Mouse (Mus musculus) 3134 (cell line): ENCODE measurements around the gene Dcaf1.

Source experiments
- DNase-seq: peaks from one replicate; pipeline ENCODE4 v3.0.0-alpha.2; 2011; ENCODE audit warnings: low spot score; ENCODE audit not compliant: insufficient read length; ENCODE audit errors: extremely low read depth

Dcaf1 gene

DNA sequence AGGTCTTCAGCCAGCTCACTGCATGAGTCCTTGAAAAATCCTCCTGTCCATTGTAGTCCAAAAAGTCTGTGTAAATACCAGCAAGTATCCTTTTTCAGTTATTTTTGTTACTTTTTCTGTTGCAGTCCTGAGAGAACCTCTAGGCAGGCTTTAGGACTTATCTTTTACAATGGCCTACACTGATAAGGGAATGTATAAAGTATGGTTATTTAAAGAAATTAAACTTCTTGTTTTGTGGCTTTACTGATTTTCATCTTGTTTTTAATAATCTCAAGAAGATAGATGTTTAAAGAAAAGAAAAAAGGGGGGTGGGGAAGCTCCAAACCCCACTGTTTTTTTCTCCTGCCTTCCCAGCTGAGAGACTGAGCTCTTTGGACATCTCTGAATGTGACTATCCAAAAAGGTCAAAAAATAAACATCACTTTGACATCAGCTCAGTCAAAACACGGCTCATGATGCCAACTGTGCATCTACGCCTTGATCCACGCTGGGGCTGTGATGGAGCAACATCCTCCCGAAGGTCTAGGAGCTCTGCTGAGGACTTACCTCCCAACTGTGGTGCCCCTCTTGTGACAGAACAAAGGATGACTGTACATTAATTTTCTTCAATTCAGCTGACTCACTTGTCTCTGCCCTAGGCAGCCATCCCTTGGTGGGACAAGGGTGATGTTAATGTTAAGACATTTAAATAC lies 81.6 kb downstream of the Dcaf1 start:
- DNase-seq: no peak

DNA sequence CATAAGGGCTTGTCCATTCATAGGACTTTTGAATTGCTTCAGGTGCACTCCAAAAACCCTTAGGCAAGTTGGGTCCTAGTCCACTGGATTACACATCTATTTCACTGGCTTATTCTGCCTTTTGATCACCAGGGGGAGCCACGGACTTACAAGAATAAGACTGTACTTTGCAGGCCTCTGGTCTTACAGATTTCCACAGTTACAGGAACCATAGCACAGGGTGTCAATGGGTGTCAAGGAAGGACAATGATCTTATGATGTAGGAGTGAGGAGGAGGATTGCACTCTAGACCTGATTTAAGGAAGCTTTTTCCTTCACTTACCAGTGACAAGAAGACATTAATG lies 82.1 kb downstream of the Dcaf1 start:
- DNase-seq: no peak

DNA sequence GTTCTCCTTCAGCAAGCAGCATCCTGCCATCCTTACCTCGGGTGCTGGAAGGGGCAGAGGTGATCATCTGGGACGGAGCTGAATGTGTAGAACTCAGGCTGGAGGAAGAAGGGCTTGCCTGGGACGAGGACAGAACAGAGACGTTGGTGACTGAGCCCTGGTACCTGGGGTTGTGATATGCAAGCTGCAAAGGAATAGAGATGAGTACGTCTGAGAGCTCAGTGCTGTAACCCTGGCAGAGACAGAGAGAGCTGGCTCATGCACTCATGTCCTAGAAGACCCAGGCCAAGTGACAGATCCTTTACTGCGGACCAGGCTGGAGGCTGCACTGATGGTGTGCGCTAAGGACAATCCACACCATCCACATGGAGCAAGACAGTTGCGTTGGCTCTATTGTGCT lies 84.9 kb downstream of the Dcaf1 start:
- DNase-seq: no peak

DNA sequence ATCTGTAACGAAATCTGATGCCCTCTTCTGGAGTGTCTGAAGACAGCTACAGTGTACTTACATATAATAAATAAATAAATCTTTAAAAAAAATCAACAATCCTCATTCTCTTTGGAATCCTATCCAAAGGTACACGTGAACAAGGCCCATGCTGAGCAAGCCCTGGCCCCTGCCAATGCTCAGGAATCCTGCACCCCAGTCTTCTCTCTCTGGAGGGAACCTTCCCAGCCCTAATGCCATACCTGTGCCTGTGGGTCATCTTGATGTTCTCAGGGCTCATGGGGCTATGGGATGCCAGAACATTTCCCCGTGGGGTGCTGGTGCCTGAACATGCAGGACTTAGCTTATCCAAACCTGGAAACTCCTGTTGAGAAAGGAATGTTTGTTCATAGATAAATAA lies 86.5 kb downstream of the Dcaf1 start:
- DNase-seq: no peak

DNA sequence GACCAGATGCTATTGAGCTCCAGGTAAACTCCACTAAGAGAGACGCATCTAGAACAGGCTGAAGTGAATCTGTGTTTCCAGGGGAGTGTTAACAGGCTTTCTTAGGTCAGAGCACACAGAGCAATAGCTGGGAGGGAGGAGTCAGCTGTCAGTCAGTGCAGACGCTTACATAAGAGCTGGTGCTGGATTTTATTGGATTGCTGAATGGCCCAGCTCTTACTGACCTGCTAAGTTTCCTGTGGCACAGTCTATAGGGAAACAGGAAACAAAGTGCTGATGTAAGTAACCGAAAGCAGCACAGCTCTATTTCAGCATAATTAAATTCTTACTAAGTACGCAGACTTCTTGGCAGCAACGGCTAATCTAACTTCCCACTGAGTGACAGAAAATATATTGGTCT lies 87.0 kb downstream of the Dcaf1 start:
- DNase-seq: no peak

DNA sequence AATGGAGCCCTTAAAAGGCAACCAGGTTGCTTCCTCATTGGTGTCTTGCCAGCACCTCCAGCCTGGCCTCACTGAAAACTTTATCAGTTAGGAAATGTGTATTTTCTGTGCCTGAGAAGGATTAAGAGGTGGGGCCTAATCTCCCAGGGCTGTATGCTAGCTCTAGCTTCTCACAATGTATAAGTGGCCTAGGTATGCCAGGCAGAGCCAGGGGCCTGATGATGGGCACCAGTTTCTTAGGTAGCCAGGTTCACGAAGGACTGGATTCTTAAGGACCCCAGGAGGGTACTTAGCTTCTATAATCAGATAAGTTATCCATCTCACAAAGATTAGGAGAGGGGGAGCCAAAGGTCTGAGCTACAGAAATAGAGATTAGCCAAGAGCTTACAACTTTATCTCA lies 90.0 kb downstream of the Dcaf1 start:
- DNase-seq: no peak

DNA sequence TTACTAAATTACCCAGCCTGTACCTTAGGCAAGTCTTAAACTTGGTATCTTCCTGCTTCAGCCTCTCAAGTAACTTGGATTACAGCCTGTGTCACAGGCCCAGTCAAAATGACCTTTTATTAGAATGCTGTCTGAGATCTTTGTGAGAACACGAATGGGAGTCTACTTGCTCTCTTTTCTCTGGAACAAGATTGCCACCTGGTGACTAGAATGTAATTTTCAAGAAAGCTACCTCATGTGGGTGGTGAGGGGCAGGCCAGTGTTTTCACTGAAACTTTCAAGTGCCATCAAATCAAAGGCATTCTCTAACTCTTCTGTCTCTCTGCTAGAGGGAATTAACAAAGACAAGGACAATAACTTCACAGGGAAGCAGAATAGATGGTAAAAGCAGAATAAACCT lies 92.1 kb downstream of the Dcaf1 start:
- DNase-seq: no peak

DNA sequence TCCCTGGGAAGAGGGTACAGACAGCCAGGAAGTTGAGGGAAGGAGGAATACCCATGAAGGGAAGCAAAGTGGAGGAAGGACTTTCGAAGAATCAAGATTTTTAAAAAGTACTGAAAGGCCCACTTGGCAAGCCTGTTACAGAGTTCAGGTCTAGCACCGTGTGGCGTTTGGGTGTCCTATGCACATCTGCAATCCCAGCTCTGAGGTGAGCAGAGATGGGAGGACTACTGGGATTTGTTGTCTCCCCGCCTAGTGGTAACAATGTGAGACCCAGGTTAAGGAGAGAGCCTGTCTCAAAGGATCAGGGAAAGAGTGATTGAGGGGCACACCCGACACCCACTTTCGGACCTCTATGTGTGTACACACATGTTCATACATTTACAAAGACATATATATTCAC lies 93.2 kb downstream of the Dcaf1 start:
- no peak for DNase-seq
